Mouse (Mus musculus): Measurements from ENCODE around the gene Sdr39u1. TPM values are rescaled to one million over a fixed set of nuclear protein-coding genes. Genes with fewer than 3 reads are reported as not detected.

Sdr39u1 gene
- polyA plus RNA-seq, 1 experiment from 2014 or later: 159 TPM

GRCm38 (mm10) chr14:55913406-55913805 lies 13.3 kb upstream of the Sdr39u1 start:
- Histone ChIP-seq H3K9ac (no peak overlapping the region), H3K27ac (replicated peaks) (no peak overlapping the region), H3K36me3 (no peaks in the 10 kb centered on the region), H3K27me3 (no peaks in the 10 kb centered on the region), H3K4me3 (no peak overlapping the region), H3K4me1 (replicated peaks) (no peaks in the 10 kb centered on the region), H3K4me2 (no peak overlapping the region), H3K9me3 (no peaks in the 10 kb centered on the region)
- no peak for ATAC-seq (ENCODE audit: low FRiP score, low read depth)
- WGBS: 57% methylated on average over 4 of the region's 4 CpGs

- no peak overlapping the region for H3K27ac ChIP-seq (replicated peaks)
- no peak overlapping the region for H3K4me2 ChIP-seq
- H3K27me3 ChIP-seq: no peaks in the 10 kb centered on the region
- no peak overlapping the region for H3K4me3 ChIP-seq
- no peaks in the 10 kb centered on the region for H3K36me3 ChIP-seq
- no peak for ATAC-seq (ENCODE audit: low FRiP score, low read depth)
- no peak overlapping the region for H3K9ac ChIP-seq
- H3K9me3 ChIP-seq: no peaks in the 10 kb centered on the region
- 36% methylated on average over 1 of the region's 1 CpGs for WGBS
- peaks cover 7% of the 10 kb centered on the region for H3K4me1 ChIP-seq (replicated peaks)
These were observed 5.4 kb upstream of the Sdr39u1 start for GRCm38 (mm10) chr14:55905518-55905917.

- peak; percentile 68; the same call in 1 of the 2 replicates for ATAC-seq (ENCODE audit: low FRiP score, low read depth)
- Histone ChIP-seq H3K4me2 (peak overlapping the region; percentile 75), H3K9me3 (no peaks in the 10 kb centered on the region), H3K9ac (peak overlapping the region; percentile 60), H3K4me3 (peak overlapping the region; percentile 49), H3K36me3 (peaks cover 27% of the 10 kb centered on the region), H3K27ac (replicated peaks) (peak overlapping the region; percentile 85), H3K27me3 (no peaks in the 10 kb centered on the region), H3K4me1 (replicated peaks) (peaks cover 19% of the 10 kb centered on the region)
- WGBS: 8% methylated on average over 12 of the region's 12 CpGs
These were observed 292 bp upstream of the Sdr39u1 start for GRCm38 (mm10) chr14:55900414-55900755.

- no peaks in the 10 kb centered on the region for H3K27me3 ChIP-seq
- H3K4me1 ChIP-seq (replicated peaks): peaks cover 19% of the 10 kb centered on the region
- peak overlapping the region; percentile 75 for H3K4me2 ChIP-seq
- H3K9me3 ChIP-seq: no peaks in the 10 kb centered on the region
- WGBS: 92% methylated on average over 7 of the region's 7 CpGs
- H3K4me3 ChIP-seq: peak overlapping the region; percentile 49
- no peak overlapping the region for H3K27ac ChIP-seq (replicated peaks)
- peaks cover 41% of the 10 kb centered on the region for H3K36me3 ChIP-seq
- no peak overlapping the region for H3K9ac ChIP-seq
- ATAC-seq (ENCODE audit: low FRiP score, low read depth): no peak
These were observed 1.1 kb downstream of the Sdr39u1 start for GRCm38 (mm10) chr14:55898947-55899346.

GRCm38 (mm10) chr14:55897671-55898070 lies 2.4 kb downstream of the Sdr39u1 start:
- ATAC-seq (ENCODE audit: low FRiP score, low read depth): no peak
- Histone ChIP-seq H3K27me3 (no peaks in the 10 kb centered on the region), H3K9me3 (no peaks in the 10 kb centered on the region), H3K9ac (no peak overlapping the region), H3K4me3 (no peak overlapping the region), H3K36me3 (peaks cover 47% of the 10 kb centered on the region), H3K4me1 (replicated peaks) (peaks cover 19% of the 10 kb centered on the region), H3K4me2 (no peak overlapping the region), H3K27ac (replicated peaks) (no peak overlapping the region)
- WGBS: 95% methylated on average over 12 of the region's 12 CpGs

- 85% methylated on average over 24 of the region's 24 CpGs for WGBS
- Histone ChIP-seq H3K27me3 (no peaks in the 10 kb centered on the region), H3K4me3 (no peak overlapping the region), H3K36me3 (peaks cover 39% of the 10 kb centered on the region), H3K27ac (replicated peaks) (no peak overlapping the region), H3K9ac (no peak overlapping the region), H3K9me3 (no peaks in the 10 kb centered on the region), H3K4me2 (peak overlapping the region; percentile 91; the same call in 1 of the 2 replicates), H3K4me1 (replicated peaks) (peaks cover 23% of the 10 kb centered on the region)
- no peak for ATAC-seq (ENCODE audit: low FRiP score, low read depth)
These were observed 13.3 kb downstream of the Sdr39u1 start for GRCm38 (mm10) chr14:55886571-55887382.

- Histone ChIP-seq H3K4me2 (peak overlapping the region; percentile 91), H3K27ac (replicated peaks) (peak overlapping the region; percentile 85; the same call in 1 of the 2 replicates), H3K9ac (peak overlapping the region; percentile 85), H3K4me1 (replicated peaks) (peaks cover 23% of the 10 kb centered on the region), H3K36me3 (peaks cover 33% of the 10 kb centered on the region), H3K27me3 (no peaks in the 10 kb centered on the region), H3K9me3 (no peaks in the 10 kb centered on the region), H3K4me3 (peak overlapping the region; percentile 87)
- no peak for ATAC-seq (ENCODE audit: low FRiP score, low read depth)
- 14% methylated on average over 16 of the region's 16 CpGs for WGBS
These were observed 14.3 kb downstream of the Sdr39u1 start for GRCm38 (mm10) chr14:55885791-55886271.

- Histone ChIP-seq H3K27ac (replicated peaks) (peak overlapping the region; percentile 85), H3K9ac (peak overlapping the region; percentile 85), H3K4me1 (replicated peaks) (peaks cover 23% of the 10 kb centered on the region), H3K4me3 (peak overlapping the region; percentile 87), H3K36me3 (peaks cover 27% of the 10 kb centered on the region), H3K4me2 (peak overlapping the region; percentile 91), H3K27me3 (no peaks in the 10 kb centered on the region), H3K9me3 (no peaks in the 10 kb centered on the region)
- 1% methylated on average over 19 of the region's 30 CpGs for WGBS
- peak; percentile 78 for ATAC-seq (ENCODE audit: low FRiP score, low read depth)
These were observed 14.8 kb downstream of the Sdr39u1 start for GRCm38 (mm10) chr14:55885114-55885790.

- peak; percentile 92 for ATAC-seq (ENCODE audit: low FRiP score, low read depth)
- Histone ChIP-seq H3K27me3 (no peaks in the 10 kb centered on the region), H3K36me3 (peaks cover 24% of the 10 kb centered on the region), H3K9ac (peak within 1 kb of the TSS; percentile 85), H3K4me2 (peak within 1 kb of the TSS; percentile 91), H3K4me1 (replicated peaks) (peaks cover 23% of the 10 kb centered on the region), H3K27ac (replicated peaks) (peak within 1 kb of the TSS; percentile 85), H3K9me3 (no peaks in the 10 kb centered on the region), H3K4me3 (peak within 1 kb of the TSS; percentile 87)
- 0% methylated on average over 29 of the region's 30 CpGs for WGBS
These were observed 15.4 kb downstream of the Sdr39u1 start, which contains the start of gene Khnyn for GRCm38 (mm10) chr14:55884713-55885113. Gene Khnyn (plus strand): TSS chr14:55884947.

- ATAC-seq (ENCODE audit: low FRiP score, low read depth): peak; percentile 60
These were observed 15.9 kb downstream of the Sdr39u1 start, which contains the start of gene Cbln3 for GRCm38 (mm10) chr14:55884166-55884565. Gene Cbln3 (minus strand): TSS chr14:55884392.

GRCm38 (mm10) chr14:55883663-55884062 lies 16.4 kb downstream of the Sdr39u1 start:
- no peak for ATAC-seq (ENCODE audit: low FRiP score, low read depth)
- Histone ChIP-seq H3K4me2 (peak overlapping the region; percentile 5; the same call in 1 of the 2 replicates), H3K27ac (replicated peaks) (peak overlapping the region; percentile 85; the same call in 1 of the 2 replicates), H3K27me3 (no peaks in the 10 kb centered on the region), H3K9me3 (no peaks in the 10 kb centered on the region), H3K36me3 (peaks cover 15% of the 10 kb centered on the region), H3K4me3 (no peak overlapping the region), H3K4me1 (replicated peaks) (peaks cover 23% of the 10 kb centered on the region), H3K9ac (no peak overlapping the region)
- 94% methylated on average over 12 of the region's 12 CpGs for WGBS

More at GRCm38 (mm10) chr14:55884166-55884565, 15.9 kb downstream of the Sdr39u1 start, which contains the start of gene Cbln3:
- Histone ChIP-seq H3K27me3 (no peaks in the 10 kb centered on the region), H3K4me3 (peak within 1 kb of the TSS; percentile 87), H3K9ac (peak within 1 kb of the TSS; percentile 85), H3K4me2 (peak within 1 kb of the TSS; percentile 91), H3K4me1 (replicated peaks) (peaks cover 23% of the 10 kb centered on the region), H3K27ac (replicated peaks) (peak within 1 kb of the TSS; percentile 85), H3K9me3 (no peaks in the 10 kb centered on the region), H3K36me3 (peaks cover 18% of the 10 kb centered on the region)
- 27% methylated on average over 4 of the region's 4 CpGs for WGBS

Data from hindbrain, embryonic 15.5 days (tissue).